Mouse (Mus musculus): ENCODE measurements at regions not wholly inside any gene's neighbourhood (a gene's known extent, or its start where the extent isn't known, plus 50 kb on each side); places are given as distances from the start of the nearest gene placed in this dataset.
A peak's percentile ranks its signal among the peaks of the same experiment; 100 is the strongest.

- no peak for DNase-seq (ENCODE audit: low spot score)
These were observed 124.9 kb upstream of the Dynlrb2 start for GRCm38 (mm10) chr8:116379851-116380250.

- DNase-seq (ENCODE audit: low spot score) = no peak
These were observed 129.0 kb upstream of the Dynlrb2 start for GRCm38 (mm10) chr8:116375758-116376157.

- peak; percentile 13 for DNase-seq (ENCODE audit: low spot score)
These were observed 131.7 kb upstream of the Dynlrb2 start for GRCm38 (mm10) chr8:116373063-116373462.

- peak; percentile 54 for DNase-seq (ENCODE audit: low spot score)
These were observed 132.2 kb upstream of the Dynlrb2 start for GRCm38 (mm10) chr8:116372574-116372973.

GRCm38 (mm10) chr8:116372056-116372455 lies 132.7 kb upstream of the Dynlrb2 start:
- DNase-seq (ENCODE audit: low spot score) = no peak

- DNase-seq (ENCODE audit: low spot score) = no peak
These were observed 137.3 kb upstream of the Dynlrb2 start for GRCm38 (mm10) chr8:116367491-116367890.

GRCm38 (mm10) chr8:116366706-116367105 lies 138.1 kb upstream of the Dynlrb2 start:
- no peak for DNase-seq (ENCODE audit: low spot score)

GRCm38 (mm10) chr8:116364751-116365150 lies 140.0 kb upstream of the Dynlrb2 start:
- no peak for DNase-seq (ENCODE audit: low spot score)

GRCm38 (mm10) chr8:116364172-116364571 lies 140.6 kb upstream of the Dynlrb2 start:
- DNase-seq (ENCODE audit: low spot score) = no peak

GRCm38 (mm10) chr8:116362351-116362750 lies 142.4 kb upstream of the Dynlrb2 start:
- DNase-seq (ENCODE audit: low spot score) = no peak

GRCm38 (mm10) chr8:116359761-116360160 lies 145.0 kb upstream of the Dynlrb2 start:
- DNase-seq (ENCODE audit: low spot score) = no peak

GRCm38 (mm10) chr8:116354756-116355155 lies 150.0 kb upstream of the Dynlrb2 start:
- no peak for DNase-seq (ENCODE audit: low spot score)

GRCm38 (mm10) chr8:116353911-116354310 lies 150.9 kb upstream of the Dynlrb2 start:
- DNase-seq (ENCODE audit: low spot score) = no peak

GRCm38 (mm10) chr8:116352635-116353034 lies 152.1 kb upstream of the Dynlrb2 start:
- no peak for DNase-seq (ENCODE audit: low spot score)

- DNase-seq (ENCODE audit: low spot score) = no peak
These were observed 155.8 kb upstream of the Dynlrb2 start for GRCm38 (mm10) chr8:116348971-116349370.

- no peak for DNase-seq (ENCODE audit: low spot score)
These were observed 157.8 kb upstream of the Dynlrb2 start for GRCm38 (mm10) chr8:116346990-116347389.

GRCm38 (mm10) chr8:116344590-116345222 lies 160.1 kb upstream of the Dynlrb2 start:
- DNase-seq (ENCODE audit: low spot score) = no peak

- no peak for DNase-seq (ENCODE audit: low spot score)
These were observed 161.2 kb upstream of the Dynlrb2 start for GRCm38 (mm10) chr8:116343534-116343933.

- DNase-seq (ENCODE audit: low spot score) = no peak
These were observed 170.0 kb upstream of the Dynlrb2 start for GRCm38 (mm10) chr8:116334772-116335171.

GRCm38 (mm10) chr8:116334101-116334500 lies 170.7 kb upstream of the Dynlrb2 start:
- DNase-seq (ENCODE audit: low spot score) = no peak

GRCm38 (mm10) chr8:116320014-116320680 lies 184.6 kb upstream of the Dynlrb2 start:
- DNase-seq (ENCODE audit: low spot score) = no peak

GRCm38 (mm10) chr8:116315410-116315809 lies 189.4 kb upstream of the Dynlrb2 start:
- DNase-seq (ENCODE audit: low spot score) = no peak

GRCm38 (mm10) chr8:116314429-116315092 lies 190.2 kb upstream of the Dynlrb2 start:
- DNase-seq (ENCODE audit: low spot score) = no peak

Data from heart, adult 8-10 months (tissue).